Mouse (Mus musculus): ENCODE data around the gene Col5a1. TPM values are rescaled to one million over a fixed set of nuclear protein-coding genes. Genes with fewer than 3 reads are reported as not detected.
A peak's percentile ranks its signal among the peaks of the same experiment; 100 is the strongest.

Col5a1 gene
- polyA plus RNA-seq, 1 experiment from 2014 or later, result 20.9 TPM

- Histone ChIP-seq H3K27me3 (ENCODE audit: control insufficient read depth, insufficient read depth, low read length) (peaks cover 3% of the 10 kb centered on the region), H3K4me3 (ENCODE audit: low read depth, low read length) (no peak overlapping the region), H3K4me1 (replicated peaks; ENCODE audit: control insufficient read depth, insufficient read depth, low read length) (peaks cover 11% of the 10 kb centered on the region; the same call in 1 of the 2 replicates), H3K27ac (ENCODE audit: low read depth, low read length) (no peak overlapping the region), H3K9ac (ENCODE audit: low read length) (no peak overlapping the region), H3K4me2 (ENCODE audit: low read depth, low read length, severe bottlenecking) (peak overlapping the region; percentile 61), H3K9me3 (ENCODE audit: control insufficient read depth, low read length) (no peaks in the 10 kb centered on the region), H3K36me3 (ENCODE audit: control insufficient read depth, insufficient read depth, low read length) (no peaks in the 10 kb centered on the region)
- WGBS, result 34% methylated on average over 10 of the region's 10 CpGs
- no peak for ATAC-seq (replicated peaks; ENCODE audit: low FRiP score)
- DNase-seq (ENCODE audit: low spot score), result no peak
Observed at GRCm38 (mm10) chr2:27888603-27889545, 2.6 kb downstream of the Col5a1 start.

- Histone ChIP-seq H3K9me3 (ENCODE audit: control insufficient read depth, low read length) (no peaks in the 10 kb centered on the region), H3K36me3 (ENCODE audit: control insufficient read depth, insufficient read depth, low read length) (no peaks in the 10 kb centered on the region), H3K27me3 (ENCODE audit: control insufficient read depth, insufficient read depth, low read length) (peaks cover 3% of the 10 kb centered on the region), H3K4me2 (ENCODE audit: low read depth, low read length, severe bottlenecking) (no peak overlapping the region), H3K4me3 (ENCODE audit: low read depth, low read length) (no peak overlapping the region), H3K9ac (ENCODE audit: low read length) (no peak overlapping the region), H3K4me1 (replicated peaks; ENCODE audit: control insufficient read depth, insufficient read depth, low read length) (peaks cover 9% of the 10 kb centered on the region; the same call in 1 of the 2 replicates), H3K27ac (ENCODE audit: low read depth, low read length) (no peak overlapping the region)
- ATAC-seq (replicated peaks; ENCODE audit: low FRiP score) (no peak), DNase-seq (ENCODE audit: low spot score) (no peak)
- WGBS, result 91% methylated on average over 7 of the region's 7 CpGs
Observed at GRCm38 (mm10) chr2:27891922-27892541, 5.8 kb downstream of the Col5a1 start.

GRCm38 (mm10) chr2:27893015-27893414 lies 6.8 kb downstream of the Col5a1 start:
- ATAC-seq (replicated peaks; ENCODE audit: low FRiP score), result no peak

DNA sequence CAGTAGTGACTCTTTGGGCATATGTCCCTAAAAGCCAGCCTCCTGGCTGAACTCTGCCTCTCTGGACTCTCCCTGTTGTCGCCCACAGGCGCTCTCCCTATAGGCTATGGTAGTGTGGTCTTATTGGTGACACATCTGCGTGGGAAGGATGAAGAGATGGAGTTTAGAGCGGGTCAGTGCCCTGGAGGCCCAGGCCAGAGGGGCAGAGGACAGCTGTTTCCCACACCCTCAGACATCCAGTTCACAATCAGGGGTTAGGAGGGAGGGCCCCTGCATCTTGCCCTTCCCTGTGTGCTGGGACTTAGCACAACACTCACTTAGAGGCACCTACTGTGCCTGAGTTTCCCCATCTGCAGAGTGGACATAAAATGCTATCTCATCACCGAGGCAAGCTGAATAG lies 8.8 kb downstream of the Col5a1 start:
- WGBS, result 82% methylated on average over 5 of the region's 5 CpGs
- no peak overlapping the region for H3K4me3 ChIP-seq (ENCODE audit: low read depth, low read length)
- H3K27ac ChIP-seq (ENCODE audit: low read depth, low read length), result no peak overlapping the region
- no peaks in the 10 kb centered on the region for H3K9me3 ChIP-seq (ENCODE audit: control insufficient read depth, low read length)
- no peak overlapping the region for H3K9ac ChIP-seq (ENCODE audit: low read length)
- H3K4me2 ChIP-seq (ENCODE audit: low read depth, low read length, severe bottlenecking), result no peak overlapping the region
- DNase-seq (ENCODE audit: low spot score), result no peak
- no peaks in the 10 kb centered on the region for H3K4me1 ChIP-seq (replicated peaks; ENCODE audit: control insufficient read depth, insufficient read depth, low read length)
- H3K27me3 ChIP-seq (ENCODE audit: control insufficient read depth, insufficient read depth, low read length), result no peaks in the 10 kb centered on the region
- H3K36me3 ChIP-seq (ENCODE audit: control insufficient read depth, insufficient read depth, low read length), result no peaks in the 10 kb centered on the region
- no peak for ATAC-seq (replicated peaks; ENCODE audit: low FRiP score)

More at GRCm38 (mm10) chr2:27893015-27893414, 6.8 kb downstream of the Col5a1 start:
- 92% methylated on average over 12 of the region's 12 CpGs for WGBS
- Histone ChIP-seq H3K4me3 (ENCODE audit: low read depth, low read length) (no peak overlapping the region), H3K9ac (ENCODE audit: low read length) (no peak overlapping the region), H3K9me3 (ENCODE audit: control insufficient read depth, low read length) (no peaks in the 10 kb centered on the region), H3K4me1 (replicated peaks; ENCODE audit: control insufficient read depth, insufficient read depth, low read length) (0 out of 2 replicates have a peak, but pooled peaks cover 6% of the 10 kb centered on the region), H3K4me2 (ENCODE audit: low read depth, low read length, severe bottlenecking) (no peak overlapping the region), H3K36me3 (ENCODE audit: control insufficient read depth, insufficient read depth, low read length) (no peaks in the 10 kb centered on the region), H3K27me3 (ENCODE audit: control insufficient read depth, insufficient read depth, low read length) (peaks cover 3% of the 10 kb centered on the region), H3K27ac (ENCODE audit: low read depth, low read length) (no peak overlapping the region)
- DNase-seq (ENCODE audit: low spot score), result no peak

DNA sequence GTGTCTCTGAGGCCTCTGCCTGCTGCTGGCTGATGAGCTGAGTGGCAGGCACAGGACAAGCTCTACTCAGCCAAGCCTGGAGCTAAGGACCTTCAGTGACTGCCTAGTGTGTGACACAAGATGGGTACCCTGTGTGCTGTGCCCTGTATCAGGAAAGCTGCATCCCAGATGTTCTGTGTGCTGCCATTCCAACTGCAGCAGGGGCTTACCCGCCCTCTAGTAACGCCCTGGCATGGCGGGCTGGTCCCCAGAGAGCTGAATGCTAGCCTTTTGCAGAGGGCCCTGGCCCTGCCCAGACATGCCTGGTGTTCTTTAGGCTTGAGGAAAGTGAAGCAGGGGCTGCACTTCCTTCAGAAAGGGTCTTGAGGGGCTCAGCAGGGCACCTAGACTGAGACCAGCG lies 9.4 kb downstream of the Col5a1 start:
- no peaks in the 10 kb centered on the region for H3K27me3 ChIP-seq (ENCODE audit: control insufficient read depth, insufficient read depth, low read length)
- ATAC-seq (replicated peaks; ENCODE audit: low FRiP score) (no peak), DNase-seq (ENCODE audit: low spot score) (no peak)
- no peaks in the 10 kb centered on the region for H3K4me1 ChIP-seq (replicated peaks; ENCODE audit: control insufficient read depth, insufficient read depth, low read length)
- no peak overlapping the region for H3K9ac ChIP-seq (ENCODE audit: low read length)
- H3K36me3 ChIP-seq (ENCODE audit: control insufficient read depth, insufficient read depth, low read length), result no peaks in the 10 kb centered on the region
- 71% methylated on average over 4 of the region's 4 CpGs for WGBS
- no peaks in the 10 kb centered on the region for H3K9me3 ChIP-seq (ENCODE audit: control insufficient read depth, low read length)
- no peak overlapping the region for H3K27ac ChIP-seq (ENCODE audit: low read depth, low read length)
- no peak overlapping the region for H3K4me3 ChIP-seq (ENCODE audit: low read depth, low read length)
- H3K4me2 ChIP-seq (ENCODE audit: low read depth, low read length, severe bottlenecking), result no peak overlapping the region

DNA sequence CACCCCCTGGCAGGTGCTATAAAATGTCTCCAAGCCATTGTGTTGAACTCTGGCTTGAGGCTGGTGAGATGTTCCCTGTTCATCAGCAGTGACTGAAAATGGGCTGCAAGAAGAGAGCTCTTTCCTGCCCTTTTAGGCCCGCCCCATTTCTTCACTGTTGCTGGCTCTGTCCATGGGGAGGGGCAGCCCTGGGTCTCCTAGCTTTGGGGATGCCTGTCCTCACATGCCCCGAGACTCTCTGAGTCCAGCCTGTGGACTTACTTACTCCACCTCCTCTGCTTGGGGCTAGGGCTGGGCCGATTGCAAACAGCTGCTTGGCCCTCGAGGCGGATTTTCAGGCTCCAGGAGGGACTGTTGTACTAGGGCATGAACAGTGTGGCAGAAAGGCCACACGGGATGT lies 10.9 kb downstream of the Col5a1 start:
- 75% methylated on average over 6 of the region's 6 CpGs for WGBS
- Histone ChIP-seq H3K9ac (ENCODE audit: low read length) (no peak overlapping the region), H3K27ac (ENCODE audit: low read depth, low read length) (no peak overlapping the region), H3K36me3 (ENCODE audit: control insufficient read depth, insufficient read depth, low read length) (no peaks in the 10 kb centered on the region), H3K9me3 (ENCODE audit: control insufficient read depth, low read length) (no peaks in the 10 kb centered on the region), H3K27me3 (ENCODE audit: control insufficient read depth, insufficient read depth, low read length) (no peaks in the 10 kb centered on the region), H3K4me1 (replicated peaks; ENCODE audit: control insufficient read depth, insufficient read depth, low read length) (no peaks in the 10 kb centered on the region), H3K4me2 (ENCODE audit: low read depth, low read length, severe bottlenecking) (no peak overlapping the region), H3K4me3 (ENCODE audit: low read depth, low read length) (no peak overlapping the region)
- no peak for ATAC-seq (replicated peaks; ENCODE audit: low FRiP score)
- no peak for DNase-seq (ENCODE audit: low spot score)

DNA sequence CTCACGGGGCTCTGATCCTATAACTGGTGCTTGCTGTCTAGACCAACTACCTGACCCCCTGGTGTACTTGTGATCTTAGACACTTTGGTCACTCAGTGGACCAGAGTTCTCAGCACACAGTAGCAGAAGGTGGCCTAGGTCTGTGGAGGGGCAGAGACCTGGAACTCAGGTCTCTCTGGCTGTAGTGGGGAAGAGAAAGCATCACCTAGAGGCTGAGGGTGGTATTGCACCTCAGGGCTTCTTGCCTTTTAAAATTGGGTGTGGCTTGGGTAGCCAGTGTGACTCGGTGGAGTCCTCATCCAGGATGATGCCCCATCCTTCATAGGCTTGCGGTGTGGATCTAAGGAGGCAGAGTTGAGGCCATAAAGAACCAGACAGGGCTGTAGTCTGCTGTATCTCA lies 13.7 kb downstream of the Col5a1 start:
- ATAC-seq (replicated peaks; ENCODE audit: low FRiP score), result no peak
- no peak overlapping the region for H3K4me2 ChIP-seq (ENCODE audit: low read depth, low read length, severe bottlenecking)

DNA sequence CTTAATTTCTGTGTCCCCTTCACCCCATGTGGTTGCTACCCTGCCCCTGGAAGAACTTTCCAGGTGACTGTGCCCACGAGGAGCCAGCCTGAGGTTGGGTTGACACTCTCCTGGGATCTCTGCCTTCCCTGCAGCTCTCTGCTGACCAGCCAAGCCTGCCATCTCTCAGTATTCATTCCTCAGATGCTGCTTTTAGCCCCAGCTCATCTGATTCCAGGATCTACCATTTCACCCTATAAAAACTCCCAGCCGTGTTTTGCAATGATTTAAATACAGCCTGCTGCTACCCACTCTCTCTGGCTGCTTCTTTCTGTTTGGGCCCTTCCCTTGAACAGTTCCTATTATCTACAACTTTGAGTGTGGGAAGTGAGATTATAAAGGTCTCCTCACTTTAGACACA lies 14.9 kb downstream of the Col5a1 start:
- no peaks in the 10 kb centered on the region for H3K4me1 ChIP-seq (replicated peaks; ENCODE audit: control insufficient read depth, insufficient read depth, low read length)
- H3K4me2 ChIP-seq (ENCODE audit: low read depth, low read length, severe bottlenecking), result no peak overlapping the region
- H3K9ac ChIP-seq (ENCODE audit: low read length), result no peak overlapping the region
- H3K36me3 ChIP-seq (ENCODE audit: control insufficient read depth, insufficient read depth, low read length), result no peaks in the 10 kb centered on the region
- no peaks in the 10 kb centered on the region for H3K9me3 ChIP-seq (ENCODE audit: control insufficient read depth, low read length)
- no peak overlapping the region for H3K4me3 ChIP-seq (ENCODE audit: low read depth, low read length)
- no peak for DNase-seq (ENCODE audit: low spot score)
- no peak for ATAC-seq (replicated peaks; ENCODE audit: low FRiP score)
- no peaks in the 10 kb centered on the region for H3K27me3 ChIP-seq (ENCODE audit: control insufficient read depth, insufficient read depth, low read length)
- H3K27ac ChIP-seq (ENCODE audit: low read depth, low read length), result no peak overlapping the region
- WGBS, result 70% methylated on average over 2 of the region's 2 CpGs

More for the DNA sequence above, 13.7 kb downstream of the Col5a1 start:
- no peak overlapping the region for H3K27ac ChIP-seq (ENCODE audit: low read depth, low read length)
- no peaks in the 10 kb centered on the region for H3K9me3 ChIP-seq (ENCODE audit: control insufficient read depth, low read length)
- DNase-seq (ENCODE audit: low spot score), result peak; percentile 71
- 63% methylated on average over 3 of the region's 3 CpGs for WGBS
- H3K9ac ChIP-seq (ENCODE audit: low read length), result no peak overlapping the region
- H3K27me3 ChIP-seq (ENCODE audit: control insufficient read depth, insufficient read depth, low read length), result no peaks in the 10 kb centered on the region
- no peak overlapping the region for H3K4me3 ChIP-seq (ENCODE audit: low read depth, low read length)
- H3K36me3 ChIP-seq (ENCODE audit: control insufficient read depth, insufficient read depth, low read length), result no peaks in the 10 kb centered on the region
- no peaks in the 10 kb centered on the region for H3K4me1 ChIP-seq (replicated peaks; ENCODE audit: control insufficient read depth, insufficient read depth, low read length)

Data from forebrain, embryonic 11.5 days (tissue).